Mouse (Mus musculus) ES-E14 (cell line): ENCODE measurements around the gene Cntnap4. TPM values are rescaled to one million over a fixed set of nuclear protein-coding genes. Genes with fewer than 3 reads are reported as not detected.

ENCODE experiments used
- DNase-seq: peaks from one replicate; pipeline ENCODE4 v3.0.0-alpha.2; 2013; ENCODE audit warnings: low read depth, low spot score
- H3K27ac ChIP-seq: 2 replicates; pipeline ENCODE4 v1.5.1; 2012; ENCODE audit warnings: low read depth, mild to moderate bottlenecking, low read length, moderate library complexity, mixed read lengths; ENCODE audit not compliant: poor library complexity, insufficient read depth, severe bottlenecking
- H3K36me3 ChIP-seq: 2 replicates; pipeline ENCODE4 v1.6.1; 2012; ENCODE audit warnings: mild to moderate bottlenecking, low read length, moderate library complexity, mixed read lengths; ENCODE audit not compliant: control insufficient read depth, poor library complexity, insufficient read depth, severe bottlenecking
- H3K4me1 ChIP-seq, 2 experiments: fragments of 150-350 bp in 1 of 2; sonication (generic) in 1 of 2; 2 replicates each; pipeline ENCODE4 v1.6.1; 2012; ENCODE audit warnings: low read length in 2 of 2, mild to moderate bottlenecking in 1 of 2, mixed read lengths in 1 of 2; ENCODE audit not compliant: control insufficient read depth in 2 of 2, insufficient read depth in 2 of 2, poor library complexity in 1 of 2
- H3K4me3 ChIP-seq, 2 experiments: fragments of 150-350 bp in 1 of 2; sonication (generic) in 1 of 2; 2 replicates each; pipeline ENCODE4 v1.5.1; 2012; ENCODE audit warnings: low read length in 2 of 2, low read depth in 1 of 2, mild to moderate bottlenecking in 1 of 2, mixed read lengths in 1 of 2; ENCODE audit not compliant: insufficient read depth in 1 of 2, poor library complexity in 1 of 2, severe bottlenecking in 1 of 2
- H3K9ac ChIP-seq: 2 replicates; pipeline ENCODE4 v1.6.1; 2012; ENCODE audit warnings: low read depth, mild to moderate bottlenecking, low read length, mixed read lengths; ENCODE audit not compliant: poor library complexity, insufficient read depth, severe bottlenecking
- H3K9me3 ChIP-seq: fragments of 150-350 bp; sonication (generic); 2 replicates; pipeline ENCODE4 v1.6.1; 2012; ENCODE audit warnings: low read depth, mild to moderate bottlenecking, low read length; ENCODE audit not compliant: control insufficient read depth, insufficient read depth
- CHD2 ChIP-seq: IDR thresholded peaks from 2 replicates; pipeline ENCODE4 v1.6.1; 2014; ENCODE audit warnings: mild to moderate bottlenecking, low read depth, low read length, inconsistent platforms
- HCFC1 ChIP-seq: IDR thresholded peaks from 2 replicates; pipeline ENCODE4 v1.6.1; 2012; ENCODE audit warnings: low read length, inconsistent platforms, borderline replicate concordance; ENCODE audit not compliant: insufficient read depth
- MAFK ChIP-seq: IDR thresholded peaks from 2 replicates; pipeline ENCODE4 v1.6.1; 2014; ENCODE audit warnings: mild to moderate bottlenecking, low read depth, low read length, inconsistent platforms; ENCODE audit not compliant: insufficient read depth
- ZC3H11A ChIP-seq: IDR thresholded peaks from 2 replicates; pipeline ENCODE4 v1.6.1; 2012; ENCODE audit warnings: low read depth, mild to moderate bottlenecking, inconsistent platforms, low read length, borderline replicate concordance
- ZNF384 ChIP-seq: IDR thresholded peaks from 2 replicates; pipeline ENCODE4 v1.6.1; 2012; ENCODE audit warnings: low read depth, low read length, inconsistent platforms
- in situ Hi-C, 2 experiments: fragments of 600-800 bp; cut with MboI; formaldehyde crosslinking; loops; one replicate each; pipeline ENCODE4 v1.15.1; 2025; ENCODE audit warnings: low sequenced_read_pairs in 2 of 2, inconsistent platforms in 1 of 2; ENCODE audit not compliant: unreplicated experiment in 2 of 2
- total RNA-seq: library from RNA; depleted of rRNA; stranded (reverse); fragments of 300-350 nt; gene quantifications from 2 replicates; pipeline ENCODE4 v1.2.3, GENCODE M21; 2012

The Cntnap4 gene
- total RNA-seq, 1 experiment: 0.18 TPM

DNA sequence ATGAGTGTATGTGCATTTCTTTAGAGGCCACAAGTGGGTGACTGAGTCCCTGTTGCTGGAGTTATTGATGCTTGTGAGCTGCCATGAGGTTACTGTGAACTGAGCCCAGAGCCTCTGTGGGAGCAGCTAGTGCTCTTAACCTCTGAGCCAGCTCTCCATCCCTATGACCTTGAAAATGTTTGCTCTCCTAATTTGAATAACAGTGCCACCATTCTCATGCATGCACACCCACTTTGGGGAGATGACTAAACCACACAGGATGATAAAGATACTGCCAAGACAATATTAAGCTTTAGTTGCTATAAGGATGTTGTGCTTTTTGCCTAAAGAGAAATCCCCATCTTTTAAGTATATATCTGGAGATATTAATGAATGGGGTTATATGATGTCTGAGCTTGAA, 125.9 kb downstream of the Cntnap4 start:
- H3K27ac ChIP-seq: no peak overlapping the region
- DNase-seq: peak; percentile 15
- H3K9ac ChIP-seq: no peak overlapping the region
- in situ Hi-C loops: no loop called here
- TF ChIP-seq CHD2 (no peak), HCFC1 (no peak), MAFK (no peak), ZNF384 (no peak)
- no peak overlapping the region for H3K4me3 ChIP-seq
- no peaks in the 10 kb centered on the region for H3K36me3 ChIP-seq
- no peaks in the 10 kb centered on the region for H3K9me3 ChIP-seq
- peaks cover 2 to 9% of the 10 kb centered on the region in 2 experiments; a peak in 3 of 4 replicates for H3K4me1 ChIP-seq

DNA sequence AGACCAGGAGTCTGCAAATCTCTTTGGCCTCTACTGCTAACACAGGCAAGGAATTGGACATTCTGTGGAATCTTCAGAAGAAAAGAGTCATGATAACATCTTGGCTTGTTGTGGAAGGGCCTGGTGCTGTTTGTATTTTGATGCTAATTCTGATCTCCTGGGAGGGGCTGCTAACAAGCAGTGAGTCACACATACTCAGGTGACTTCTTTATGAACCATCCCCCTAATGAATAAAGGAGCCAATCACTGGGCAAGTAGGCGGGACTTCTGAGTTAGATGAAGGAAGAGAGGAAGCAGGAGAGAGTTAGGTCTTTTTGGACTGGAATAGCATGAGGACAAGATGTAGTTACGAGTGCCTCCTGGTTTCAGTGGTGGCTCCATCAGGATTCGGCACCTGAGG, 128.3 kb downstream of the Cntnap4 start:
- H3K4me1 ChIP-seq: peaks cover 2 to 9% of the 10 kb centered on the region in 2 experiments; a peak in 3 of 4 replicates
- TF ChIP-seq MAFK (no peak), CHD2 (no peak), ZNF384 (no peak), ZC3H11A (no peak)
- no peaks in the 10 kb centered on the region for H3K9me3 ChIP-seq
- no peaks in the 10 kb centered on the region for H3K36me3 ChIP-seq
- in situ Hi-C loops: no loop called here
- peak; percentile 40 for DNase-seq
- H3K9ac ChIP-seq: peak overlapping the region; percentile 67; the same call in 1 of the 2 replicates
- no peak overlapping the region; the same call in 1 of the 2 replicates for H3K27ac ChIP-seq
- H3K4me3 ChIP-seq: peak overlapping the region; percentile 22 to 58; a peak in 1 of 4 replicates

DNA sequence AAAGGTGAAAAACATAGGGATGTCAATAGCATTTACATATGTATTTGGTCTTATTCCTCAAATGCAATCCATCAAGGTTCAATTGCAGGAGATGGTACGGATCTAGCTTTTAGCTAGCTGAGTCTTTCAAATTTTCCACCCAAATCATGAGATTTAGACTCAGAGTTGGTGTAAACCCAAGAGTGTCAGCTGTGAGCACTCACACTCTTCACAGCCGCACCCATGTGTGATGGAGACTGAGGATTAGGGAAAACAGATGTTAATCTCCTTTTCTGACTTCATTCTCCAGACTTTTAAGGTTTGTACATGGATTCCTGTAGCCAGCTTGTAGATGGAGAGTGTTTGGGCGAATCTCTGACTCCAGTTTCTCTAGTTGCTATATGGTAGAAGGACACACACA, 147.1 kb downstream of the Cntnap4 start:
- Histone ChIP-seq H3K4me3 (no peak overlapping the region), H3K4me1 (no peaks in the 10 kb centered on the region), H3K9ac (no peak overlapping the region), H3K27ac (no peak overlapping the region), H3K9me3 (no peaks in the 10 kb centered on the region), H3K36me3 (no peaks in the 10 kb centered on the region)
- TF ChIP-seq HCFC1: no peak
- TF ChIP-seq MAFK: no peak
- no peak for TF ChIP-seq ZNF384
- TF ChIP-seq ZC3H11A: no peak
- no peak for TF ChIP-seq CHD2
- DNase-seq: no peak
- in situ Hi-C loops: no loop called here

- no peak for DNase-seq
- H3K9me3 ChIP-seq: no peaks in the 10 kb centered on the region
- H3K4me1 ChIP-seq: no peaks in the 10 kb centered on the region
- no peak overlapping the region for H3K9ac ChIP-seq
- no peak overlapping the region for H3K27ac ChIP-seq
- H3K36me3 ChIP-seq: no peaks in the 10 kb centered on the region
- no peak overlapping the region for H3K4me3 ChIP-seq
- TF ChIP-seq ZNF384 (no peak), MAFK (no peak), HCFC1 (no peak), ZC3H11A (no peak), CHD2 (no peak)
- in situ Hi-C loops: no loop called here
These were observed 155.1 kb downstream of the Cntnap4 start for GRCm38 (mm10) chr8:112724918-112725317.
